Mouse (Mus musculus) hindbrain, embryonic 15.5 days (tissue): ENCODE results near the gene Fut9. TPM values are rescaled to one million over a fixed set of nuclear protein-coding genes. Genes with fewer than 3 reads are reported as not detected.

Source experiments
- ATAC-seq: fragments of 200-750 bp; cut with Nextera tagmentation; 2 replicates; pipeline ENCODE4 v1.8.0; 2017; ENCODE audit warnings: low read depth, moderate number of reproducible peaks, moderate TSS enrichment; ENCODE audit not compliant: low FRiP score
- H3K27ac ChIP-seq: fragments of 300-500 bp; sonication (generic); replicated peaks from 2 replicates; pipeline ENCODE4 v1.5.1; 2015; ENCODE audit warnings: mild to moderate bottlenecking, inconsistent platforms
- H3K27me3 ChIP-seq: fragments of 300-500 bp; sonication (generic); 2 replicates; pipeline ENCODE4 v1.6.1; 2015; ENCODE audit warnings: control low read depth, inconsistent platforms
- H3K36me3 ChIP-seq: fragments of 300-500 bp; sonication (generic); 2 replicates; pipeline ENCODE4 v1.6.1; 2015; ENCODE audit warnings: control low read depth, inconsistent platforms
- H3K4me1 ChIP-seq: fragments of 300-500 bp; sonication (generic); replicated peaks from 2 replicates; pipeline ENCODE4 v1.6.1; 2015; ENCODE audit warnings: control low read depth, inconsistent platforms
- H3K4me2 ChIP-seq: fragments of 300-500 bp; sonication (generic); 2 replicates; pipeline ENCODE4 v1.6.1; 2015; ENCODE audit warnings: moderate library complexity, mild to moderate bottlenecking, inconsistent platforms
- H3K4me3 ChIP-seq: fragments of 300-500 bp; sonication (generic); 2 replicates; pipeline ENCODE4 v1.5.1; 2015; ENCODE audit warnings: mild to moderate bottlenecking, inconsistent platforms
- H3K9ac ChIP-seq: fragments of 300-500 bp; sonication (generic); 2 replicates; pipeline ENCODE4 v1.6.1; 2015; ENCODE audit warnings: inconsistent platforms
- H3K9me3 ChIP-seq: fragments of 300-500 bp; sonication (generic); 2 replicates; pipeline ENCODE4 v1.6.1; 2016; ENCODE audit warnings: control low read depth, inconsistent platforms
- WGBS: fragments of 180-500 bp; shearing (Covaris S2); methylation state at CpG from one replicate; pipeline ENCODE4 v1.1.7; 2015; 5-methylcytosine and 5-hydroxymethylcytosine counted together
- polyA plus RNA-seq: library from polyadenylated mRNA; unstranded; fragments of >200 nt; fragmentation: Nextera tagmentation; extraction: Ambion mirVana; gene quantifications from 2 replicates; pipeline ENCODE4 v1.2.1, GENCODE M21; 2015

The Fut9 gene
- polyA plus RNA-seq, 1 experiment from 2014 or later, result 15.3 TPM

DNA sequence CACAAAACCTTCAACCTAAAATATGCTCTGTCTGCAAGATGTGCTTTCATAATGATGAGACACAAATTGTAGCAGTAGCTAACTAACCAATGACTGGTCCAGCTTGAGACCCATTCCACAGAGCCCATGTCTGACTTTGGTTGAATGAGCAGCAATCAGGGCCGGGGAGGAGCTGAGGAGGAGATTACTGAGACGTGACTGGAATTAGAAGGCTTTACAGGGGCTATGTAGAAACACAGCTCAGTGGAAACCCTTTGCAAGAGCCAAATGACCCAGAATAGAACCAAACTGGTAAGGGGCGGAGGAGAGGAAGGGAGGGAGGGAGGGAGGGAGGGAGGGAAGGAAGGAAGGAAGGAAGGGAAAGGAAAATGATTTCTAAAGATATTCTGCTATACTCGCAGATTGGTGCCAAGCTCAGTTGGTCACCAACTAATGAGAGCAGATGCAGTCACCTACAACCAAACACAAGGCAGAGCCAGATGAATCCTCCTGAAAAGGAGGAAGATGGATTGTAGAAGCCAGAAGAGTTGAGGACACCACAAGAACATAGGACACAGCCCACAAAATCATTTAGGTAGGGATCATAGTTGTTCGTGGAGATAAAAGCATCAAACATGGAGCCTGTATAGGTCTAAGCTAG is 42.0 kb downstream of the Fut9 start:
- no peaks in the 10 kb centered on the region for H3K36me3 ChIP-seq
- no peak overlapping the region for H3K9ac ChIP-seq
- H3K4me2 ChIP-seq, result no peak overlapping the region
- 72% methylated on average over 4 of the region's 5 CpGs for WGBS
- H3K4me1 ChIP-seq, result no peaks in the 10 kb centered on the region
- H3K27me3 ChIP-seq, result no peaks in the 10 kb centered on the region
- H3K4me3 ChIP-seq, result no peak overlapping the region
- H3K9me3 ChIP-seq, result no peaks in the 10 kb centered on the region
- no peak for ATAC-seq
- no peak overlapping the region for H3K27ac ChIP-seq

DNA sequence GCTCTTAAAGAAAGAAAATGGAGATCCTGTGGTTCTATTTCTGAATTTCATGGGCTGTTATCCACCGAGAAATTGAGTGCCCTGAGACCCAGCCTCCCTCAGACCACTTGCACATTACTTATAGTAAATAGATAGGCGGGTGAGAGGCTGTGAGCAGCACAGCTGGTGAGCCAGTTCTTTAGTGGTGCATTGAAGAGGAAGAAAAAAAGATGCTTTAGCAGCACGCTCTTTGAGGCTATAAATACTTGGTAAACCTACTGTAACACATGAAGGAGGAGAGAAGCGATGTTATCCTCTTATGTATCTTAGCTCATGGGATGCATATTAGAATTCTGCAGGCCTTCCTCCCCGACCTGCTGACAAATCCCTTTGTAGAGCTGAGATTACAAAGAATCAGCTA is 58.5 kb downstream of the Fut9 start:
- WGBS, result 48% methylated on average over 5 of the region's 5 CpGs
- no peaks in the 10 kb centered on the region for H3K27me3 ChIP-seq
- H3K4me2 ChIP-seq, result no peak overlapping the region
- no peak overlapping the region for H3K27ac ChIP-seq
- no peaks in the 10 kb centered on the region for H3K4me1 ChIP-seq
- H3K36me3 ChIP-seq, result no peaks in the 10 kb centered on the region
- no peak overlapping the region for H3K9ac ChIP-seq
- no peak overlapping the region for H3K4me3 ChIP-seq
- ATAC-seq, result no peak
- H3K9me3 ChIP-seq, result no peaks in the 10 kb centered on the region

- Histone ChIP-seq H3K9ac (no peak overlapping the region), H3K27me3 (no peaks in the 10 kb centered on the region), H3K27ac (no peak overlapping the region), H3K9me3 (no peaks in the 10 kb centered on the region), H3K4me2 (no peak overlapping the region), H3K4me1 (no peaks in the 10 kb centered on the region), H3K36me3 (no peaks in the 10 kb centered on the region), H3K4me3 (no peak overlapping the region)
- 91% methylated on average over 4 of the region's 4 CpGs for WGBS
- ATAC-seq, result no peak
These were observed 61.3 kb downstream of the Fut9 start for GRCm38 (mm10) chr4:25738782-25739181.

- H3K4me1 ChIP-seq, result no peaks in the 10 kb centered on the region
- ATAC-seq, result no peak
- no peak overlapping the region for H3K9ac ChIP-seq
- H3K4me3 ChIP-seq, result no peak overlapping the region
- no peak overlapping the region for H3K27ac ChIP-seq
- H3K36me3 ChIP-seq, result no peaks in the 10 kb centered on the region
- no peaks in the 10 kb centered on the region for H3K27me3 ChIP-seq
- no peak overlapping the region for H3K4me2 ChIP-seq
- H3K9me3 ChIP-seq, result no peaks in the 10 kb centered on the region
- 92% methylated on average over 5 of the region's 5 CpGs for WGBS
These were observed 78.5 kb downstream of the Fut9 start for GRCm38 (mm10) chr4:25721576-25721975.

GRCm38 (mm10) chr4:25713907-25714306 is 86.1 kb downstream of the Fut9 start:
- Histone ChIP-seq H3K27ac (0 out of 2 replicates have a peak overlapping the region, but pooled peaks have one; percentile 48), H3K4me1 (no peaks in the 10 kb centered on the region), H3K9me3 (no peaks in the 10 kb centered on the region), H3K27me3 (no peaks in the 10 kb centered on the region), H3K9ac (no peak overlapping the region), H3K36me3 (no peaks in the 10 kb centered on the region), H3K4me3 (no peak overlapping the region), H3K4me2 (no peak overlapping the region)
- WGBS, result 34% methylated on average over 2 of the region's 2 CpGs
- ATAC-seq, result no peak

DNA sequence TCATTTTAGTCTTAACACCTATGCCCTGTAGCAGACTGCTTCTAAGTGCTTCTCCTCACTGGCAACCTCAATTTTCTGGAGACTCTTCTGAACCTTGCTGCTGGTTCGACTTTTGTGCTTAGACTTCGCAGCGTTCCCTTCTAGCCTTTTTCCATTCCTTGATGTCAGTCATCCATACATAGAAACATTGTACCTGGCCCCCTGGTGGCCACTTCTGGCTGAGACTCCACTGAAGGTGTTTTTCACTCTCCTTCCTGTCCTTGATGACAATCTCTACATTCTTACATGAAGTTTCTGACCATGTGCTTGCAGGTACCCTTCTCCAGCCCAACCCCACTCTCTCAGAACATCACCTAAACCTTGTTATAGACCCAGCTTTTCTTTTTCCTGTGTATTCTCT is 115.1 kb downstream of the Fut9 start:
- Histone ChIP-seq H3K36me3 (no peaks in the 10 kb centered on the region), H3K27me3 (no peaks in the 10 kb centered on the region), H3K4me3 (no peak overlapping the region), H3K4me2 (no peak overlapping the region), H3K4me1 (no peaks in the 10 kb centered on the region), H3K9me3 (no peaks in the 10 kb centered on the region), H3K9ac (no peak overlapping the region), H3K27ac (no peak overlapping the region)
- 95% methylated on average over 3 of the region's 3 CpGs for WGBS
- no peak for ATAC-seq

DNA sequence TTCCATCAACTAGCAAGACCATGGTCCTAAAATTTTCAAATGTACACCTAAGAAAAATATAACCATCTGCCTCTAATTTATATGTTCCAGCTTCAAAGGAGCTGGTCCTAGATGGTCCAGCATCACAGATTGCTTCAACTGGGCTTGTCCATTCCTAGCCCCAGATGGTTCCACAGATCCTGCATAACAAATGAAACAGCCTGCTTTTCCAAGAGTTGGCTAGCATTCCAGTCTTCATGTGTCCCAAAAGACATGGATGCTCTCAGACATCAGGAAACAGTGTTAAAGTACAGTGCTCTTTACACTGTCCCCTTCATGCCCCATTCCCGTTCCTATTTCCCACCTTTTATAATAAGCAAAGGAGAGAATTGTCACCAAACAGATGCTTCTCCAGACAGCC is 135.8 kb downstream of the Fut9 start:
- Histone ChIP-seq H3K36me3 (no peaks in the 10 kb centered on the region), H3K4me3 (no peak overlapping the region), H3K4me1 (no peaks in the 10 kb centered on the region), H3K9me3 (no peaks in the 10 kb centered on the region), H3K27me3 (no peaks in the 10 kb centered on the region), H3K4me2 (no peak overlapping the region), H3K27ac (no peak overlapping the region), H3K9ac (no peak overlapping the region)
- WGBS, result 97% methylated on average over 1 of the region's 1 CpGs
- ATAC-seq, result no peak

DNA sequence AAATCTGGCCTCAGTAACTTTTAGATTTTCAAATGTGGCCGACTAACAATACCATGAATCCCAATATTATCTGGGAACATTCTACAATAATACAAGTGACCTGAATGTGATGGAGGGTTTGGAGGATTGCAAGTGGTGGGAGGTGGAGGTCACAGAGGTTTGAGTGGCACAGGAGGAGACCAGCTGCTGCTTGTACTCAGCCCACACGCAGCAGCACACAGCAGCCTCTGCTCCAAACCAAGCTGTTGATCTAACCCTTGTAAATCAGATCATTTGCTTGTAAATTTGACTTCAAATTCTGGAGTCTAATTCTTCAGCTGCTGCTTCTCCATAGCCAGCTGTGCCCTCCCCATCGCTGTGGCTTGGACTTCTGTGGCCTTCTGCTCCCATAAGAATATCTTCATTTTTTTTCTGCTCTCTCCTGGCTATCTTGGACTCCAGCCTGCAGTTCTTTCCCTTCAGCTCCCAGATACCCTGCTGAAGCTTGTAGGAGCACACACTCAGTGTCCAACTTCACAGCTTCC is 138.8 kb downstream of the Fut9 start:
- H3K4me3 ChIP-seq, result no peak overlapping the region
- ATAC-seq, result no peak
- H3K36me3 ChIP-seq, result no peaks in the 10 kb centered on the region
- no peaks in the 10 kb centered on the region for H3K27me3 ChIP-seq
- H3K27ac ChIP-seq, result no peak overlapping the region
- no peak overlapping the region for H3K4me2 ChIP-seq
- H3K4me1 ChIP-seq, result no peaks in the 10 kb centered on the region
- 88% methylated on average over 3 of the region's 3 CpGs for WGBS
- H3K9me3 ChIP-seq, result no peaks in the 10 kb centered on the region
- H3K9ac ChIP-seq, result no peak overlapping the region

- Histone ChIP-seq H3K4me2 (no peak overlapping the region), H3K4me3 (no peak overlapping the region), H3K4me1 (no peaks in the 10 kb centered on the region), H3K36me3 (no peaks in the 10 kb centered on the region), H3K27ac (no peak overlapping the region), H3K27me3 (no peaks in the 10 kb centered on the region), H3K9ac (no peak overlapping the region), H3K9me3 (no peaks in the 10 kb centered on the region)
- ATAC-seq, result no peak
- 89% methylated on average over 3 of the region's 3 CpGs for WGBS
These were observed 141.3 kb downstream of the Fut9 start for GRCm38 (mm10) chr4:25658792-25659191.

DNA sequence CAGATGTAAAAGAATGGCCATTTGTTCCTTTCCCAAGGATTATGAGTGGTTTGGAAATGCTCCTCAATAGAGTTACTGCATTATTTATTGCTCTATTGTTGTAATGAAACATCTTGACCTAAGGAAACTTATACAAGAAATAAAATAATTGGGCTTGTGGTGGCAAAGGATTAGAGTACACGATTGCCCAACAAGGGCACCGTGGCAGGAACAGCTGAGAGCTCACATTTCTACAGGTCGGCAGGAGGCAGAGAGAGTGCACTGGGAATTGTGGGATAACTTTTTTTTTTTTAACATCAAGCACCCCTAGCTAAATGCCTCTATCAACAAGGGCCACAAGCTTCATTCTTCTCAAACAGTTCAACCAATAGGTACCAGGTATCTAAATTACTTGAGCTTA is 148.1 kb downstream of the Fut9 start:
- ATAC-seq, result no peak
- Histone ChIP-seq H3K9me3 (no peaks in the 10 kb centered on the region), H3K36me3 (no peaks in the 10 kb centered on the region)

GRCm38 (mm10) chr4:25648107-25648506 is 151.9 kb downstream of the Fut9 start:
- no peak for ATAC-seq
- no peak overlapping the region for H3K27ac ChIP-seq
- no peaks in the 10 kb centered on the region for H3K27me3 ChIP-seq
- H3K9me3 ChIP-seq, result no peaks in the 10 kb centered on the region
- H3K4me3 ChIP-seq, result no peak overlapping the region
- WGBS, result 85% methylated on average over 2 of the region's 2 CpGs
- H3K4me1 ChIP-seq, result no peaks in the 10 kb centered on the region
- no peaks in the 10 kb centered on the region for H3K36me3 ChIP-seq
- no peak overlapping the region for H3K9ac ChIP-seq
- no peak overlapping the region for H3K4me2 ChIP-seq

More for the DNA sequence above, 148.1 kb downstream of the Fut9 start:
- Histone ChIP-seq H3K4me3 (no peak overlapping the region), H3K9ac (no peak overlapping the region), H3K4me2 (no peak overlapping the region), H3K27me3 (no peaks in the 10 kb centered on the region), H3K4me1 (no peaks in the 10 kb centered on the region), H3K27ac (no peak overlapping the region)
- 85% methylated on average over 3 of the region's 3 CpGs for WGBS

DNA sequence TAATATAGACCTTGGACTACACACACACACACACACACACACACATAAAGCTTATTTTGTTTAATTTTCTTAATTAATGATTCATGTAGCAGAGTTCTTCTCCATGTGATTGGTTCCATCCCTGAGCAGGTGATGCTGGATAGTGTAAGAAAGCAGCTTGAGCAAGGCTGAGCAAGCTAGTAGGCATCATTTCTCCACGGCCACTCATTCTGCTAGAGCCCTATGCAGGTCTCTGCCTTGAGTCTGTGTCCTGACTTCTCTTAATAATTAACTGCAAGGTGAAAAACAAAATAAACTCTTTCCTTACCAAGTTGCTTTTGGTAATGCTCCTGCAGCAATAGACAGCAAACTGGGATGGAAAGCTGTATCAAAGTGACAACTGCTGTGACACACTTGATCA is 152.5 kb downstream of the Fut9 start:
- Histone ChIP-seq H3K27ac (no peak overlapping the region), H3K4me3 (no peak overlapping the region), H3K4me2 (no peak overlapping the region), H3K9me3 (no peaks in the 10 kb centered on the region), H3K36me3 (no peaks in the 10 kb centered on the region), H3K4me1 (no peaks in the 10 kb centered on the region), H3K9ac (no peak overlapping the region), H3K27me3 (no peaks in the 10 kb centered on the region)
- no peak for ATAC-seq
- WGBS, result 79% methylated on average over 1 of the region's 1 CpGs

DNA sequence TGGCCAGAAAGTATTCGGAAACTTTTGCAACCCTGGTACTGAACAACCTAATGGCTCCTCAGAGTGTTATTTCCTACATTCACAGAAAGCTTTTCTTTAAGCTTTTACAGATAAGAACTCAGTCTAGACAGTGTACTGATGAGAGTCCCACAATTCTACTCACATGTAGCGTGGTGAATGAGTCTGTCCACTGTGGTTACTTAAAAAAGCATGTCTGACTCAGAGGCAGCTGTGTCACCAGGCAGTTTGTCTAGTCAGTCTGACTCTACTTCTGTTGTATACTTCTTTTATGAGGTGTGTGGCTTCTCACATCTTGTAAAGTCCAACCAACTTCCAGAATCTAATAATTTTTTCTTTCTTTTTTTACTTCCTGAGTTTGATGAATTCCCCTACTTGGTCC is 154.5 kb downstream of the Fut9 start:
- WGBS, result 84% methylated on average over 2 of the region's 2 CpGs
- Histone ChIP-seq H3K9ac (no peak overlapping the region), H3K4me3 (no peak overlapping the region), H3K4me1 (no peaks in the 10 kb centered on the region), H3K4me2 (no peak overlapping the region), H3K9me3 (no peaks in the 10 kb centered on the region), H3K27me3 (no peaks in the 10 kb centered on the region), H3K36me3 (no peaks in the 10 kb centered on the region), H3K27ac (no peak overlapping the region)
- no peak for ATAC-seq
